Mouse (Mus musculus) cerebellum, adult 18-20 months (tissue): ENCODE measurements around the gene Cops6.
A peak's percentile ranks its signal among the peaks of the same experiment; 100 is the strongest.

Source experiments
- DNase-seq, 2 experiments: peaks; one replicate each; pipeline ENCODE4 v3.0.0; 2021

Cops6 gene

DNA sequence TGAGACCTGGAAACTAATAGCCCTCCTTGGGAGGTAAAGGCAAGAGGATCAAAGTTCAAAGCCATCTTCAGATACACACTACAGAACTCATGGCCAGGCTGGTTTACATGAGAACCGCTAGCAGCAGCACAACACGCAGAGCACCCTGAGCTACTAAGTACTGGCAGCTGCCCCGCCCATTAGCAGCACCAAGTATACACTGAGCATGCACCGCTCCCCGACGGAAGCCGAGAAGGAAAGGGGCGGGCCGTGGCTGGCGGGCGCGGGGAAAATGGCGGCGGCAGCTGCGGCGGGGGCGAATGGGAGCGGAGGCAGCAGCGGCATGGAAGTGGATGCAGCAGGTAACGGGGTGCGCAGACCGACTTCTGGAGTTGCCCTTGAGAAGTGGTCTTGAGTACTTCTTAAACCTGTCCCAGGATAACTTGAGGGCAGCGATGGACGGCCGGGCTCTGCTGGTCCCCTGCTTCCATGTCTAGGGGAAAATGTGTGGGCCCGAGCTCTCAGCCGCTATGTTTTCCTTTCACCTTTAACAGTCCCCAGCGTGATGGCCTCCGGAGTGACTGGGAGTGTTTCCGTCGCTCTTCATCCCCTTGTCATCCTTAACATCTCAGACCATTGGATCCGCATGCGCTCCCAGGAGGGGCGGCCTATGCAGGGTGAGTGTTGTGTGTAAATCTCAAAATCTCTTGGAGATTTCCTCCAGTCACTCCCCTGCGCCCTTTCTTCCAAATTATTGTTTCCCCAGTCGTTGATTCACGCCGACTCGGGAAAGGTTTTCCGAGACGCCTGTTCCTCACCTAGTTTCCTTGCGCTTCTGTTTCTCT lies at the start of gene Cops6:
Gene Cops6, plus strand, starts transcription at position 230 of the 824 bp plus-strand sequence.
- DNase-seq, result peak; percentile 96 to 97

DNA sequence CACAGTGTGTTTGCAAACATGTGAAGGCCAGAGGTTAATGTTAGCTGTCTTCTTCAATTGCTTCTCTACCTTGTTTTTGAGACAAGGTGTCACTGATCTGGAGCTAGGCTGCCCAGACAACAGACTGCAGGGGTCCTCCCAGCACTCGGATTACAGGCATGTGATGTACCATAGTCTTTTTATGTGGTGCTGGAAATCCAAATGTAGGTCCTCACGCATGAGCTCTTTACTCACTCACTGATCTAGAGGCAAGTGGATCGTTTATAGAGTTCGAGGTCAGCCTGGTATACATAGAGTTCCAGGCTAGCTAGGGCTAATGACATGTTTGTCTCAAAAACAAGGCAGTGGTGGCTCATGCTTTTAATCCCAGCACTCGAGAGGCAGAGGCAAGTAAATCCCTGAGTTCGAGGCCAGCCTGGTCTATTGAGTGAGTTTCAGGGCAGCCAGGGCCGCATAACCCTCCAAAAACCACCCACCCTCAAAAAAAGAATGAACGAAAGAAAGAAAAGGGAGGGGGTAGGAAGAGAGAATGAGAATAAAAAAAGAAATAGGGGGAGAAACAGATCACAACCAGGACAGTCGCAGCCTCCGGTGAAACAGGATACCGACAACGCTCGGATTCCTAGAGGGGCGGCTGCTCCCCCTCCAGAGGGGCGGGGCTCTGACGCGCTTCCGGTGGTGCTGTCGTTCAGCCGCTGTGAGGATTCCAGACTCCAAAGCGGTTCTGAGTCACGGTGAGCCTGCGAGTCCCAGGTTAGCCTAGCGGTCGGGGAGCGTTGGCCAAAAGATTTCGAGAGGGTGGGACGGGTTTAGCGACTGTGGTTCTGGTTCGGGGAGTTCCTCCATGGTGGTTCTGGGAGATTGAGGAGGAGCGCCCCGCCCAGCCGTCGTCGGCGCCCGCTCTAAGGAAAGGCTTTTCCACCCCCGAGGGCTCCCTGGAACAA lies 44.3 kb upstream of the Cops6 start, which contains the start of gene Zscan21:
Gene Zscan21, plus strand, starts transcription at position 649 of the 944 bp plus-strand sequence.
- peak; percentile 90 to 91 for DNase-seq

DNA sequence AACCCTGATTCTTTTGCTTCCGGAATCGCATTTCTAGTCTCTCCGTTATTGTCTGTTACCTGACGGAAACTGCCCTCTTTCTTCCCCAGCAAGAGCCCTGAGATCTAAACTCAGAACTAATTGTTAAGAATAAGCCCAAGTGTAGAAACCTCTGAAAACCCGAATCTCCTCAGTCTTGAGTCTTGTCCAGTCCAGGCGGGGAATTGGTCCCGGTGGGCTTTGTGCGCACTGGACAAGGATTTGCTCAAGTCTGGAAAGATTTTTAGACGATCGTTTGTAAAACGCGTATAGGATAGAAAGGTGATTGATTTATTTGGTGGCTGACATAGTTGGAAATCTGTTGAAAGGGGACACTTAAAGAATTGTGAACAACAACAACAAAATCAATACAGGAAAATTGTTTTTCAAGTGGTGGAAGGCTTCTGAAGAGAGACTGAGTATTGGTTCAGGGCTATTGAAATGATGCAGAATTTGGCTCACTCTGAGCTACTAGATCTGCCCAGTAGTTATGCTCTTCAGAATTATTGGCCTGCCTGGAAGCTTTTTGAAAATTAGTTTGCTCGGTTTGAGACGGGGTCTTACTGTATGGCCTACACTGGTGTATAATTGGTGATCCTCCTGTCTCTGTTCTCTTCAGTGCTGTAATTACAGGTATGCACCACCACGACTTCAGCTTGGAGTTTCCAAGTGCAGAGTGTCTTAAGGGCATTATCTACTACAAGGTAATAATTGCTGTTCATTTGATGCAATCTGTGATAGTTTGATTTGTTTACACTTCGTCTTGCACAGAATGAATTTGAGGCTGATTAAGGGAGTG lies 43.5 kb upstream of the Cops6 start:
- no peak for DNase-seq

DNA sequence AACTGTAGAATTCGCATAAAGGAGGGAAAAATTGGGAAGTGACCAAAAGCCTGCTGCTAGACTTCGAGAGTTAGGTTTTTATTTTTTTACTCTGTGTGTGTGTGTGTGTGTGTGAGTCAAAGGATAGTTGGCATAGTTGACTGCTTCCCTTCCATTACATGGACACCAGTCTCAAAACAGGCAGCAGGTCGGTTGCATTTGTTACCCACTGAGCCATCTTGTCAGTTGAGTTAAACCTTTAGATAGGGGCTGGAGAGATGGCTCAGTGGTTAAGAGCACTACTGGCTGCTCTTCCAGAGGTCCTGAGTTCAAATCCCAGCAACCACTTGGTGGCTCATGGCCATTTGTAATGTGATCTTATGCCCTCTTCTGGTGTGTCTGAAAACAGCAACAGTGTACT lies 42.8 kb upstream of the Cops6 start:
- no peak for DNase-seq

DNA sequence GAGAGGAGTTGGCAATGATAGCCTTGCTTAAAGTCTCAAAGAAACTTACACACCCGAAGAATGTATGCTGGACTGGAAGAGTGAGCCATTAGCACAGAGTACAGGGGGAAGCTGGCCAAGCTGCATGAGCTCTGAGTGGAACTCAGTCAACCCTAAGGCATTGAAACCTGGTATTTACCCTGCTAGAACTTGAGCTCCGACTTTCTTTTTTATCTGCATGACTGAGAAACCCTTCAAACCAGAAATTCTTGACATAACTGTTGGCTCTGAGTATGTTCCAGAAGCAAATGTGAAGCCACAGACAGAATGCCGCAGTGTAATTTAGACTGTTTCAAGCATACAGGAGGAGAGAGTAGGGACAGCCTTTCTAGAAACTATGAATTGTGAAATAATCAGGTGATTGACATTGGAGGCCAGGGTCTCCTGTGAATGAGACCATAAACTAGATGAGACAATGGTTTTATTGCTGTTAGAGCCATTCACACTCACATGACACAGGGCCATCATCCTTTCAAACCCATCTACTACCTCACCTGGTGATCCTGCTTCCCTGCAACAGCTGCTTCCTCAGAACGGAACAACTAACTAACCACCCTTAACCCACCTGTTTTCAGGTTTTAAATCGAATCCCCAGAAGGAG lies 28.3 kb upstream of the Cops6 start:
- no peak for DNase-seq

DNA sequence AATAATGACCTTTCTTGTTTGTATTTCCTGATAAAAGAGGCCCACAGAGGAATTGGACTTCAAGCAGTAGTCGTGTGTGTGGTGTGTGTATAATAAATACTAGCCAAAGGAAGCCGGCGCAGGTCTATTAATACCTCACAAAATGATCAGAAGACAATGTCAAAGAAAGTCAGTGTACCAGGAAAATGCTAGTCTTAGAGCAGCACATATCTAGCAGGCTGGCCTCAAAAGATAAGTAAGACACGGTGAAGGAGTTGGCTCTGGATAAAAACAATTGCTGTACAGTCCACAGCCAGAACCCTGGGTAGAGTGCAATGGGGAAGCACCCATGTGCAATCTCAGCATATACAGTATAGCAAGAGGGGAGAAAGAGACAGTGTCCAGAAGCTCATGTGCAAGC lies 23.6 kb upstream of the Cops6 start:
- DNase-seq, result no peak

DNA sequence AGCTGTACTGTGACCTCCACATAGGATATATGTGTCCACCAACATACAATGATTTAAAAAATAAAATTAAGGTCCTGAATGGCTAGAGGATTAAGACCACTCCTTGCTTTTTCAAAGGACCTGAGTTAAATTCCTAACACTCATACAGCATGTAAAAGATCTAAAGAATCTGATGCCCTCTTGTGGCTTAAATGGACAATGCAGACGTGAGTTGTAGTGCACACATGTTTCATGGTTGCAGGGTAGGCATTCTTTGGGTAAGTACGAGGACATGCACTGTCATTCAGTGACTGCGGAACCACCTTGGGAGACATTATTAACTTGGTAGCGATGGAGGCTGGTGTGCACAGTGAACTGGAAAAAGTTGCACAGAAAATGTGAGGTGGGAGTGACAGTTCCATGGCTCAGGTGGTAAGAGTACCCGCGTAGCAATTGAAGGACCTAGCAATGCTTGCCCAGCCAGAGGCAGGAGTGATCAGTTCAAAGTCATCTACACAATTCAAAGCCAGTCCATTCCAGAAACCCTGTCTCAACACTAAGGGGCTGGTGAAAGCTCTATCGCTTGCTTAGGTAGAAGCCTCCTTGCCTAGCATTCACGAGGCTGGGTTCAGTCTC lies 22.8 kb upstream of the Cops6 start:
- DNase-seq, result peak; percentile 11 to 19

DNA sequence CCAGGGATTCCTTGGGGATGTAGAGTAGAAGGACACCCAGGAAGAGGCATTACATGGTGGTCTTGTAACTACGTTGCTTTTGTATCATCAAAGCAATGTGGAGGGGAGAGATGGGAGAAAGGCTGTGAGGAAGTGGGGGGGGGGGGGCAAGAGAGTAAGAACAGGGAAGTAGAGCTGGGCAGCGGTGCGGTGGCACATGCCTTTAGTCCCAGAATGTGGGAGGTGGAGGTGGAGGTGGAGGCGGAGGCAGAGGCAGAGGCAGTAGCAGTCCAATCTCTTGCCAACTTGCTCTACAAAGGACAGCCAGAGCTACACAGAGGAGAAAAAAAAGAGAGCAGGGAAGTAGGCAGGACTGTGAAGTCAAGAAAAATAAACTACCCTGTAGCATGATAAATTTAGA lies 22.3 kb upstream of the Cops6 start:
- DNase-seq, result no peak

DNA sequence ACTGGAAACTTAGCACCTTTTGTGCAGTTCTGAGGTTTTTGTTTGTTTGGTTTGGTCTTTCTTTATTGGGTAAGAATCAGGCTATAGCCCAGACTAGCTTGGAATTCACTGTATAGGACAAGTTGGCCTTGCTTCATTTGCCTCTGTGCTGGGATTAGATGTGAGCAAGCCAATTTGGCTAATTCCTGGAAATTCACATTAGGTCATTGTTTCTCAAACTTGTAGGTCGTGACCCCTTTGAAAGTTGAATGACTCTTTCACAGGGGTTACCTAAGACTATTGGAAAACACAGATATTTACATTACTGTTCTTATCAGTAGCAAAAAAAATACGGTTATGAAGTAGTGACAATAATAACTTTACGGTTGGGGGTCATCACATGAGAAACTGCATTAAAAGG lies 6.5 kb upstream of the Cops6 start:
- DNase-seq, result no peak

DNA sequence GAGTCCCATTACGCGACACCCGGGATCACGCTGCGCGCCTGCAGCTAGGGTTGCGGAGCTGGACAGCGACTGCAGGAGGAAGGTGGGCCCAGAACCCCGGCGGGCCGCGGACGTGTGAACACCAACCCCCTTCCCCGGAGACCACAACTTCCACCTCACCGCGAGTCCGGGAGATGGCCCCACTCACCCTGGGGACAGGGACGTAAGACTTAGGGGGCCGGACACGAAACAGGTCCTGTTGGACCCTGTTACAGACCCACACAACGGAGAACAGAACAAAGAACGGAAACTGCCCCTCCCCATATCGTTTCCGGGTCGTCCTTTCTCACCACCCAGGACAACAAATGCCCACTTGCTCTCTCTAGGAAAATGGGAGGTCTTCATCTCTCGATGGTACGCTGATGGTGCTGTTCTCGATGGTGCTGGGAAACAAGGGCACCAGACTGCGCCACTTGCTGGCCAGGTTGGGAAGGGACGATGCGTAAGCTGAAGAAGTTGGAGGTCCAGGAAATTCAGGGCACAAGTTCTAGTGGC lies 5.4 kb upstream of the Cops6 start, which contains the start of gene Zfp113:
Gene Zfp113, minus strand, starts transcription at position 302 of the 534 bp plus-strand sequence.
- DNase-seq, result peak; percentile 88 to 95

DNA sequence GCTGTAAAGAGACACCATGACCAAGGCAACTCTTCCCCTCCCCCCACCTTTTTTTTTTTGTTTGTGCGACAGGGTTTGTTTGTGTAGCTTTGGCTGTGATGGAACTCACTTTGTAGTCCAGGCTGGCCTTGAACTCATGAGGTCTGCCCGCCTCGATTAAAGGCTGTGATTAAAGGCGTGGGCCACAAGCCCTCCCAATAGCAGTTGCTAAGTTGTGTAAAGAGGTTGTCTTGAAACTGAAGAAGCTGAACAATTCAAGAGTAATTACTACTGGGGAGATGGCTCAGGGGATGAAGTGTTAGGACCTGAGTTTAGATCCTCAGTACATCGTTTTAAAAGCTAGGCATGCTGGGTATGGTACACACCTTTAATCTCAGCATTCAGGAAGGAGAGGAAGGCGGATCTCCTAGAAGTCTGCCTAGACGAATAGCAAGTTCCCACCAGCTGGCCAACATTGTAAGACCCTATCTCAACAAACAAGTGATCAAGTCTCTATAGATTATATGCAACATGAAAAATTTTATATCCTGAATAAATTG lies 578 bp upstream of the Cops6 start:
- DNase-seq, result no peak

DNA sequence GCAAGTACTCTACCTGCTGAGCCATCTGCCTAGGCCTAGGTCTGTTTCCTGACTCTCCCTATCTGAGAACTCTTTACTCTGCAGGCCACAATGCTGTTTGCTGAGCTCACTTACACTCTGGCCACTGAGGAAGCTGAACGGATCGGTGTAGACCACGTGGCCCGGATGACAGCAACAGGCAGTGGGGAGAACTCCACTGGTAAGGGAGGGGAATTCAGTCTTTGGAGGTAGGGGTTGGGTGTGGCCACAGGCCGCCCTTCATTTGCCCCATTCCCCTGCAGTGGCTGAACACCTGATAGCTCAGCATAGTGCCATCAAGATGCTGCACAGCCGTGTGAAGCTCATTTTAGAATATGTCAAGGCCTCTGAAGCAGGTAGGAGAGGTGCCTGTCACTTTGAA lies 2.2 kb downstream of the Cops6 start:
- no peak for DNase-seq

DNA sequence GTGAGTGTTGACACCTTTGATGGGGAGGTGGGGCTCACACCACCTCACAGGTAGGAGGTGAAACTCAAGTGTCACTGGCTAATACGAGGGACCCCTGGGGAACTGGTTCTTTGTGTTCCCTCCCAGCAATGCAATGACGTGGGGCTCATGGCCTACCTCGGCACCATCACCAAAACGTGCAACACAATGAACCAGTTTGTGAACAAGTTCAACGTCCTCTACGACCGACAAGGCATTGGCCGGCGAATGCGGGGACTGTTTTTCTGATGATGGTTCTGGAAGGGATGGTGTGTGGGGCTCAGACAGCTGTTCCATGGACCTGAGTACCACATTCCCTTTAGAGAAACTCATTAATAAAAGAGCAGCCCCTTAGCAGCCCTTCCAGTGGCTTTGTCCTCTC lies 2.7 kb downstream of the Cops6 start:
- no peak for DNase-seq

DNA sequence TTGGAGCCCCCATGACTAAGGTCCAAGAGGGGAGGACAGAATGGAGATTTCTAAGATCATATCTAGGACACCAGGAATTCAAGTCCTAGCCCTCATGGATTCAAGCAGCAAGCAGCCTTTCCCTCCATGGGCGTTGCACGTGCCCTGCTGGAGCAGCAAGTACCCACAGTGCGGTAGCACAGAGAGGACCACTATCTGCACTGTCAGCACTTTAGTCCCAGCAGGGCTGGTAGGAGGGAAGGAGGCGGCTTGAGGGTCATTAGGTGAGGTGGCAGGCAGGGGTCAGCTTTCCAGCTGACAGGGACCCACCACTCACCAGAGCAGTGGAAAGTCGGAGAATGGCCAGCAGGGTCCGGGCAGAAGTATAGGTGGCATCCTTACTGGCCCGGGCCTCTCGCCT lies 4.7 kb downstream of the Cops6 start:
- no peak for DNase-seq

DNA sequence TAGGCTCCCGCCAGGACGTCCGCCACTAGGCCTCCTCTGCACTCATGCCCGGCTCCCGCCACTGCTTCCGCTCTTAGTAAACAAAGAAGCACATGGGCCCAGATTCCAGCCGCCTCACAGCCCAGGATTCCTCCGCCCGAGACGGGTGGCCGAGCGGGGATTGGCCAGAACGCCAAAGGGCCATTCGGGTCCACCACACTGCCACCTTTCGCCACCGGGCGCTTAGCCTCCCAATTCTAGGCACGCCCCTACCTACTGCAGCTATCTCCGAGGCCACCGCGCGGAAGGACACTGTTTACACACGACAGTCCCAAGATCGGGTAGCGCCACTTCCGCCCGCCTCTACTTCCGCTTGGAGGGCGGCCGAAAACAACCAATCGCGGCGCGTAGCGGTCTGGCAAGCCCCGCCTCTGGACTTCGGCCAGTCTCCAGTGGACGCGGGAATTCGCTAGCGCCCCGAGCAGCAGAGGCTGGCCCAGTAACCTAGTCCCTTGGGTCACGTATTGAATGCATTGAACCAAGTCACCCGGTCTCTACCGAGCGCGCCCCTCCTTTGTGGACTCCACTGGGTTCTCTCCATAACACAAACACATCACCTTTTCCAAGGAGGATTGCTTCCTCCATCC lies 10.2 kb downstream of the Cops6 start:
- peak; percentile 97 to 98 for DNase-seq

DNA sequence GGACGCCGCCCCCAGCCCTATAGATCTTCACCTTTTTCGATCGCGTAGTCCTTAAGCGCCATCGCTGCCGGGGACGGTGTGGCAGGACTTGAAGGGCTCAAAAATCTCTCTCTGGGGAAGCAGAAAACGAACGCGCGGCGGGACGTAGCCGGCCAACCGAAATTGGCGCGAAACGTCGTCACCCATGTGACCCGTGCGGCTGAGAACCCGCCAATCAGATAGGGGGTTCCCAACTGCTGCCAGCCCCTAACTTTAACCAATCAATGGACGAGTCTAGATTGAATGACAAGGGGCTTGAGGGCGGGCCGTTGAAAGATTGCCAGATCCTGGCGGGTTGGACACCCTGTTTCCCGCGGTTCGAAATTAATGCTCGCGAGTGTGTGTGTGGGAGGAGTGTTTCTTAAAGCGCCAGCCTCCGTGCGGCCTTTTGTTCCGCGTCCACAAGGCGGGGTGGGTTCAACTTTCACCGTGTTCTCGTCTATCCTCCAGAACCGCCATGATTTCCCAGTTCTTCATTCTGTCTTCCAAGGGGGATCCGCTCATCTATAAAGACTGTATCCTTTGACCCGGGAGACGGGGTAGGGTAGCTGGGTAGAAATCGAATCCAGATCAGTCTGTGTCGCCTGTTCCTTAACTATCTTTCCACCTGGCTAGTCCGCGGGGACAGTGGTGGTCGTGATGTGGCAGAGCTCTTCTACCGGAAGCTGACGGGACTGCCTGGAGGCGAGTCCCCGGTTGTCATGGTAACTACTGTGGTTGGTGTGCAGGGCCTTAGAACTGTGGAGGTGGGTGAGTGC lies 11.0 kb downstream of the Cops6 start, which contains the start of the genes Ap4m1 and Mcm7:
Gene Ap4m1, plus strand, starts transcription at position 308 of the 797 bp plus-strand sequence.
Gene Mcm7, minus strand, starts transcription at position 728 of the 797 bp plus-strand sequence.
- DNase-seq, result peak; percentile 98

DNA sequence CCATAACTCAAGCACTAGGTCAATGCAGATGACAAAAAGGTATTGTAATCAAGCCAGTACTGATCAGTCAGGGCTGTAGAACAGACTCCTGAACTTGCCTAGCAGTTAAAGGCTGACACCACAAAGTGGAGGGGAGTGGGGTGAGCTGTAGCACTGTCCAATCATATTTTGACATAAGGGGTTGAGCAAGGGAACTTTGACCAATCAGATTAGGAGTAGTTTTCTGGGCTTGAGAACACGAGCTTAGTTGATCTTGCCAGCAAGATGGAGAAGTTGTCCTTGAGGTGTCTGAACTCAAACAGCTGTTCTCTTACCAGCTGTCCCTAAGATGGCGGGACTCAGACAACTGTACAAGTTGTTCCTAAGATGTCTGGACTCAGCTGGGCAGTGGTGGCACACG lies 12.3 kb downstream of the Cops6 start:
- DNase-seq, result no peak

DNA sequence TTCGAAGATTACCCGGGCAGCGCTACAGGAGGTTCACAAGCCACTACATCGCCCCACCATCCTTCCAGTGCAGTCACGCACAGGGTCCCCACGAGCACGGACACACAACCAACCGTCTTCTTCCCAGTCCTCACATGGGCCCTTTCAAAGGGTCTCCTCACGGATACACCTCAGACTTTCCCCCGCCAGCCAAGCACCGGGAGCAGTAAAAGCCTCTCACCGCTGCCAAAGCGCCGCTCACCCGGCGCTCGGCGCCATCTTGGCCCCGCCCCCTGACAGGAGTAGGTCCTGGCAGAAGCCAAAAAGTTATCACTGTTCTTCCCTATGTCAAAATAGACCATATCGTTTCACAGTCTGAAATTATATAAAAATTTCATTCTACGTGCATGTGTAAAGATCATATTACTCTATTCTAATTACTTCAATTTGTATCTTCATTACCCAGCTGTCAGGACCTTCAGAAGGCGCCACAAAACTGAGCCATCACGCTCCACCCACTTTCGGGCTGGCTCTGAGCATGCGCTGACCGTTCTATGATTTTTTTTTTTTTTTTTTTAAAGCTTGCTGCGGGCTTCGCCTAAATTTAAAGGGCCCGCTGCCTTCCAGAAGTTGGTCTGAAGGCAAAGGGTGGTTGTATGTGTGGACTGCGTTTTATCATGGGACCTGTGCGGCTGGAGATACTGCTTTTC lies 26.2 kb downstream of the Cops6 start, which contains the start of the genes Taf6 and Cnpy4:
Gene Taf6, minus strand, starts transcription at position 502 of the 689 bp plus-strand sequence.
Gene Cnpy4, plus strand, starts transcription at position 536 of the 689 bp plus-strand sequence.
- peak; percentile 82 to 86 for DNase-seq
